Mouse (Mus musculus) heart, adult 10 weeks (tissue): Measurements from ENCODE around the gene Slc4a2. TPM values are rescaled to one million over a fixed set of nuclear protein-coding genes. Genes with fewer than 3 reads are reported as not detected.

Experiments
- polyA plus RNA-seq: library from polyadenylated mRNA; stranded (reverse); fragments of 350-450 nt; fragmentation: Illumina TruSeq; extraction: RNeasy Lipid Tissue Mini Kit (QIAGEN cat#74804); gene quantifications from one replicate; pipeline ENCODE4 v1.2.3, GENCODE M21; 2014; ENCODE audit warnings: low read depth, low replicate concordance

The Slc4a2 gene
- 24.9 TPM for polyA plus RNA-seq

DNA sequence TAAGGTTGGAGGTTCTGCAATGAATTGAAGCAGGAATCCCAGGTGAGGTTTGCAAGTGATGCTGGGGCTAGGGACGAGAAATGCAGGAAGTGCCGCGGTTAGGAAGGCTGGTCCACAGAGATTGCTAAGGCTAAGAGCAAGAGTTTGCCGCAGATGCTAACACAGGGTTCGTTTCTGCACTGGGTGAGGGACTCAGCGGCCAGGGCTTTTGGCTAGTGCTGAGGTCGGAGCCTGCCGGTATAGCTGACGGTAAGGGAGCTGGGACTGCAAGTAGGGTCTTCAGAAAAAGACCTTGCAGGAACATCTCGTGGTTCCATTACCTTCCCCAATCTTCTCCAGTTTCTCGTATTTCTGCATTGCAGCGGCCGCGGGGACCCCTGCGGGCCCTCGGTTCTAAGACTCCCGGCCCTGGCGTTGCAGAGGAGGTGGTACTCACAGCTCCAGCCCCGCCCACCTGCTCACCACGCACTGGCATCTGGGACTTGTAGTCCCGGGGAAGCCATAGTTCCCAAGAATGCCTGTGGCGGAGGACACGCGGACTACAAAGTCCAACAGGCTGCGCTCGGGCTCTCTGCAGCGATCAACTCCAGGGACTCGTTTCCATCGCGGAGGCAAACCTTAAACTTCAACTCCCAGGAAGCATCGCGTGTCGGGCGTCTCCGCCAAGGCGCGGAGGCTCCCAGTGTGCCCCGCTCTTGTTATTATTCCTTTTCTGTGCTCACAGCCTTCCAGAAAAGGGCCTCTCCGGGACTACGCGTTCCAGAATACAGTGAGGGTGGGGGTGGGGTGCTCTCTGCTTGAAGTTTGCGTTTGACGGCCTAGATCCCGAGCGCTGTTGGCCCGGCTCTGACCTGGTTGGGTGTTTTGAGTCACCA is at the start of gene Slc4a2, which contains the start of gene Cdk5:
Gene Slc4a2 (plus strand): TSS at position 709 of the 875 bp plus-strand sequence.
Gene Cdk5 (minus strand): TSS at position 402 of the 875 bp plus-strand sequence.

DNA sequence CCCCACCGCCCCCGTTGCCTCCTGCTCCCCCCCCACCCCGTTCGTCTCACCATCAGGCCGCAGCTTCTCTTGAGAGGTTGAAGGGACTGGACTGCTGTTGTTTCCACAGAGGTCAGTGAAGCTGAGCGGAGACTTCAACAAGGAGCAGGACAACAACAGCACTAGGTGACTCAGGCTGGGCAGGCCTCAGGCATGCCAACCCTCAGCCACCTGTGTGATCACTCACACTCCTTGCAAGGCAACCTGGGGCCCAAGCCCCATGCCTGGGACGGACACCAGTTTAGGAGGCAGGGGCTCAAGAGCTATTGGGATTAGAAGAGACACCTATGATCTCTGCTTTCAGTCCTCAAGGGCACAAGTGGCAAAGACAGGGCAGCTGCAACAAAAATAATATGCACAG is 31.8 kb upstream of the Slc4a2 start, which contains the start of gene Atg9b:
Gene Atg9b (minus strand): TSS at position 280 of the 400 bp plus-strand sequence.

DNA sequence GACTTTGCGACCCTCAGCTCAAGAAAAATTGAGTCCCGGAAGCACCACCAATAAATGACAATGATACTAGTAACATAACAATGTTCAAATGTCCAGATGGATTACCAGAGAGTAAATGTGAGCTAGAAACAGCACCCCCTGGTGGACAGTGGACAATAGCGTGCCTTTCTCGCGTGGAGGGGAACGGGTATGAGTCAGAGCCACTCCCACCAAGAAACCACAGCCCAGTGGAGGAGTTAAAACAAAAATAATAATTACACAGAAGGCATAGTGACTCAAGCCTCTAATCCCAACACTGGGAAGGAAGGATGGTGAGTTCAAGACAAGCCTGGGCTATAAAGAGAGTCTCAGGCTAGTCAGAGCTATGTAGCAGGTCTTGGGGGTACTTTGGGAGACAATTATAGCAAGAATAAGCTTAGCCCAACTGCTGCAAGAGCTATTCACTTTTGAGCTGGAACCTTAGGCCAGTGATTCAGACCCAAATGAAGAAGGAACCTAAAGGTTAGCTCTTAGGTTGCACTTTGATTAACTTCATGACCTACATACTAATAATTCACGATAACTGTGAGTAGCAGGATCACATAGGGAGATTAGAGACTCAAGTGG is 30.1 kb upstream of the Slc4a2 start, which contains the start of gene Abcb8:
Gene Abcb8 (plus strand): TSS at position 272 of the 606 bp plus-strand sequence.

DNA sequence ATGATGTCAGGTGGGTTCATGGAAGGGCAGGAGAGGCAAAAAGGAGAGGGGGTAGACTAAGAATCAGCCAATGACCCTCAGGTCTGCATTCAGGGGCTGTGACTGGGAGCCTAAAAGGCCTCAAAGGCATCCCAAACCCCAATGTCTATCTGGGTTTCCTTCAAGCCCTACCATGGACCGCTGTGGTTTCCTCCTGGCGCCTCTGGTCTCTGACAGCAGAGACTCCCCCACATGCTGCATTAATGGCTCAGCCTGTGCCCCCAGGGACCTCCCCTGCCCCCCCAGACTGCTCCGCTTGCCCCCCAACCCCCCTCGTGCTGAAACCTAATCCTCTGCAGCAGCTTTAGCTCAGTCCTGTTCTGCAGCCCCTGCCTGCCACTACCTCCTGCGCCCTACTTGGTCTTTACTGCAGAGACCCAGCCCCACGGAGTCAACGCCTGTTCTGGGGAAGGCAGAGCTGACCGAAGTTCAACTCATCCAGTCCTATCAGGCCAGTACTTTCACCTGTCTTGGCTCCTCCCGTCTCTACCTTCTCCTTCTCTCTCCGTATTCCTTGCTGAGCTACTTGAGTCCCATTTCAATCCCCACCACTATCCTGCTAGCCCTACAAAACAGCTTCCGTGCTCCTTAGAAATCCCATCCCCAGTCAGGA is 10.5 kb upstream of the Slc4a2 start, which contains the start of gene Asic3:
Gene Asic3 (plus strand): TSS at position 351 of the 652 bp plus-strand sequence.

DNA sequence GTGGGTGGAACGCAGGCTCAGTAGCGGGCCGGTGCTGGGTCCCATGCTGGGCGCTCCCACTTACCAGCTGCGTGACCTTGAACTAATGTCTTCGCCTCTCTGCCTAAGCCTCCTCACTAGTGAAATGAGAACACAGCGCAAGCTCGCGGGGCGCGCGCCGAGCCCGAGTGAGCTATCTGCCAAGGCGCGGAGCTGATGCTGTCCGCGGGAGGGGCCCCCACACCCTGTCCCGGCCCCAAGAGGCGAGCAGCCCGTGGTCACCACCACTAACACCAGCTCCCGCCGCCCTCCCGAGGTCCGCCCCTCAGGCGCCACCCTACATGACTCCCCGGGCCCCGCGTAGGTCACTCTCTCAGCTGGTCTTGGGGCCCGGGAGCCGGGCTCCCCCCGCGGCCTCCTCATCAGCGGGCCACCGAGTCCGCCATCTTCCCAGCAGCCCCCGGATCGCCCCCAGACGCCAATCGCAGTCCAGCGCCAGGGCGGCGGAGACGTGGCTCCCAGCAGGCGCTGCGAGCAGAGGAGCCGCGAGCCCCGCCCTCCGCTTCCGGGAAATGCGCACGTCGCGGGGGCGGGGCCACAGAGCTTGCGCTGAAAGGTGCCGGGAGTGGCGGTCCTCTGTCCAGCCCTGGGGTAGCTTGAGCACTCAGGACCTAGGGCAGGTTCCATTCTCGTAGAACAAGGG is 21.2 kb downstream of the Slc4a2 start, which contains the start of gene Fastk:
Gene Fastk (minus strand): TSS at position 542 of the 682 bp plus-strand sequence.

DNA sequence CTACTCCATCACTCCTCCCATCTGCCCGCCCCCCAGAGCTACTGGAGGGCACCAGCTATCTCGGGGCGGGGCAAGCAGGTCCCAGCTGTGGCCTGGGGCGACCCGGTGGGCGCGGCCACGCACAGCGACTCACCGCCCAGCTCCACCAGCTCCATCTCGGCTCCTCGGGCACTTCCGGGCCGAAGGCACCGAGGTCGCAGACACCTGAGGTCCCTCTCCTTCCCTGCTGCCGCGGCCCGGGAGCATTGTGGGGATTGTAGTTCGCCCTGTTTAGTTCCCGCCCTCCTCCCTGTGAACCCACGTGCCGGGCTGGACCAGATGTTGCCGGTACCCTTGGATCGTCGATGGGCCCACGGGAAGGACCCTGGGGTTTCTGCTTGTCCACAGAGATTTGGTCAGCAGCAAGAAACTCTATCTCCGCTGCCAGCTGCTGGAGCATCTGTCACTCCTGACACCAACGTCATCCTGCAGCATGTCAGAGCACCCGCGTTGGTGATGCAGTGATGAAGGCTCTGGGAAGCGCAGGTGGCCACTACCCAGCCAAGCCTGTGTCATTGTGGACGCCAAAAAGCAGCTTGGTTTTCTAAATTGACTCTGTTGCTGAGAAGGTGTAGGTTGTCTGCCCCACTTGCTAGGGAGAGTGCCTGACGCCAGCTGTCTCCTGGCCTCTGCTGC is 24.1 kb downstream of the Slc4a2 start, which contains the start of gene Tmub1:
Gene Tmub1 (minus strand): TSS at position 231 of the 675 bp plus-strand sequence.

DNA sequence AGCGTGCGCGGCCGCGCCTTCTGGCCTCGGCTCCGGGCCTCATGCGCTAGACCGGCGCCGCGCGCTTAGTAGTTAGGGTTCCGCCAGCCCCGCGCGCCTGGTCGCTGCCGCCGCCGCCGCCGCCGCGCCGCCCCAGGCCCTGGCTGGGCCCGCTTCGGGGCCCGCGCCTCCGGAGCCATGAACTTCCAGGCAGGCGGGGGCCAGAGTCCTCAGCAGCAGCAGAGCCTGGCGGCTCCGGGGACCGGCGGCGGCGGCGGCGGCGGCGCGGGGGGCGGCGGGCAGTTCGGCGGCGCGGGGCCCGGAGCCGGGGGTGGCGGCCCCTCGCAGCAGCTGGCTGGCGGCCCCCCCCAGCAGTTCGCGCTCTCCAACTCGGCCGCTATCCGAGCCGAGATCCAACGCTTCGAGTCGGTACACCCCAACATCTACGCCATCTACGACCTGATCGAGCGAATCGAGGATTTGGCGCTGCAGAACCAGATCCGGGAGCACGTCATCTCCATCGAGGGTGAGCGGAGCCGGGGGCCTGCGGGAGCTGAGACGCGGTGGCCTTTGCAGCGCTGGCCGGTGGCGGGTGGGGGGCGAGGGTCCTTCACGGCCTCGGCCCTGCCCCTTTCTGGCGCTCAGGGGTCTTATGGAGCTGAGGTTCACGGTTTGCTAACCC is 28.5 kb downstream of the Slc4a2 start, which contains the start of gene Agap3:
Gene Agap3 (plus strand): TSS at position 148 of the 661 bp plus-strand sequence.

Other genes with a start within 250 kb of the Slc4a2 start
- gene Kcnh2, start 72.2 kb upstream of the Slc4a2 start, polyA plus RNA-seq: 73.4 TPM
- gene Nos3, start 59.0 kb upstream of the Slc4a2 start, polyA plus RNA-seq: 18.7 TPM
- gene Atg9b, start 31.7 kb upstream of the Slc4a2 start, polyA plus RNA-seq: 1.4 TPM
- gene Abcb8, start 30.2 kb upstream of the Slc4a2 start, polyA plus RNA-seq: 90.0 TPM
- gene Asic3, start 10.4 kb upstream of the Slc4a2 start, polyA plus RNA-seq: 0.21 TPM
- 23.0 TPM for gene Cdk5, start 307 bp upstream of the Slc4a2 start, polyA plus RNA-seq
- gene Fastk, start 21.4 kb downstream of the Slc4a2 start, polyA plus RNA-seq: 266 TPM
- 18.0 TPM for gene Tmub1, start 24.0 kb downstream of the Slc4a2 start, polyA plus RNA-seq
- gene Agap3, start 28.3 kb downstream of the Slc4a2 start, polyA plus RNA-seq: 83.9 TPM
- not detected for gene Gbx1, start 103.4 kb downstream of the Slc4a2 start, polyA plus RNA-seq
- 88.1 TPM for gene Asb10, start 117.1 kb downstream of the Slc4a2 start, polyA plus RNA-seq
- gene 4931409K22Rik, start 133.0 kb downstream of the Slc4a2 start, polyA plus RNA-seq: not detected
- 59.9 TPM for gene Abcf2, start 153.6 kb downstream of the Slc4a2 start, polyA plus RNA-seq
- 6.5 TPM for gene Chpf2, start 162.9 kb downstream of the Slc4a2 start, polyA plus RNA-seq
- 61.2 TPM for gene Smarcd3, start 200.6 kb downstream of the Slc4a2 start, polyA plus RNA-seq